Mouse (Mus musculus): ENCODE measurements around the gene 3110021N24Rik.

DNA sequence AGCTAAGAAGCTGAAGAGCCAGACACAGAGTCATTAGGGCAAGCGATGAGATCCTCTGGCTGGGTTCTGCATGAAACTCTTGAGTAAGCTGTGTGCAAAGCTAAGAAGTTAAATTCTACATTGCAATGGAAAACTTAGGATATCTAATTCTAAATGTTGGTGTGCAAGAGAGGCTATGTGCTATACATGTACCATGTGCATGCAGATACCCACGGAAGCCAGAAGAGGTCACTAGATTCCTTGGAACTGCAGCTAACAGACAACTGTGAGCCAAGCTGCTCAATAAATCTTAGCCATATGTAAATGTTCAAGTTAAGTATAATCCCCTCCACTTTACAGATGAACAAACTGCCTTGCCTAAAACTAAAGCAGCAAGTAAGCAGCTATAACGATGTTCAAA, 22.5 kb upstream of the 3110021N24Rik start:
- TF ChIP-seq CTCF (IDR thresholded peaks at IDR 0.05; ENCODE audit: borderline replicate concordance, extremely low read depth, insufficient read depth, insufficient read length) (peak; percentile 57; the same call in 1 of the 2 replicates), POLR2A (IDR thresholded peaks at IDR 0.05; ENCODE audit: borderline replicate concordance, extremely low read depth, insufficient read depth, insufficient read length, poor library complexity, severe bottlenecking) (no peak)

Measured in brain, embryonic 14.5 days (tissue).